Mouse (Mus musculus): ENCODE data around the gene Gabbr2. TPM values are rescaled to one million over a fixed set of nuclear protein-coding genes. Genes with fewer than 3 reads are reported as not detected.

Gabbr2 gene
- polyA plus RNA-seq, 1 experiment from 2014 or later = 5.0 TPM

DNA sequence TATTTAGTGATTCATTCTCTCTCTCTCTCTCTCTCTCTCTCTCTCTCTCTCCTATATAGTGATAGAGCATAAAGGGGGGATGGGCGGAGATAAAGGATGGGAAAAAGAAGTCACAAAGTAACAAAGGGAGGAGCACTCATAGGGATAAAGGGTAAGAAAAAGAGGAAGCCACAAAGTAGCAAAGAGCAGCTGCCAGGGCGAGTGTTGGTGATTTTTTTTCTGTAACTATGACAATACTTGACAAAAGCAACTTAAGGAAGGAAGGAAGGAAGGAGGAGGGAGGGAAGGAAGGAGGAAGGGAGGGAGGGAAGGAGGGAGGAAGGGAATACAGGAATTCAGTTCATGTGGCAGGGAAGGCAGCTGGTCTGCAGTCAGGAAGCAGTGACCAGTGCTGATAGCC, 162.0 kb downstream of the Gabbr2 start:
- Histone ChIP-seq H3K4me1 (replicated peaks) (peaks cover 16% of the 10 kb centered on the region), H3K36me3 (no peaks in the 10 kb centered on the region), H3K27ac (replicated peaks) (no peak overlapping the region), H3K9ac (no peak overlapping the region), H3K4me3 (no peak overlapping the region), H3K4me2 (no peak overlapping the region), H3K27me3 (no peaks in the 10 kb centered on the region), H3K9me3 (no peaks in the 10 kb centered on the region)
- WGBS = 45% methylated on average over 2 of the region's 2 CpGs
- no peak for ATAC-seq (ENCODE audit: low read depth)

DNA sequence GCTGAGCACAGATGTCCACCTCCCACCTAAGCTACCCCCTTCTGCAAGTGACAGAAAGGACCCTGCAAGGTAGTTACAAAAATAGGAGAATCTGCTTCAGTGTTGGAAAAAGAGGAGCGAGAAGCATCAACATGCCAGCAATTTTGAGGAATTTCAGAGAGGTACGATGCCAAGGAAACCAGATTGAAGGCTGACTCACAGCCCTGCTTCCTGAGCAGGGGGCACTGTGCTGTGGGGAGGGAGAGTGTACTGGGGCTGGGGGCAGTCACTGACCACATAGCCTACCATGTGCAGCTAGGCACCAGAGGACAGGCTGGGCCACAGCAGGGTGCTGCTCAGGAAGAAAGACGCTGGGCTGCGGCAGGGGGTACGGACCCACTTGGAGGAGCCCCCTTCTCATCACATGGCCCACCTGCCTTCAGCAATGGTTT, 163.5 kb downstream of the Gabbr2 start:
- 83% methylated on average over 5 of the region's 5 CpGs for WGBS
- Histone ChIP-seq H3K4me1 (replicated peaks) (peaks cover 16% of the 10 kb centered on the region), H3K27me3 (no peaks in the 10 kb centered on the region), H3K4me2 (no peak overlapping the region), H3K9me3 (no peaks in the 10 kb centered on the region), H3K4me3 (no peak overlapping the region), H3K27ac (replicated peaks) (no peak overlapping the region), H3K9ac (no peak overlapping the region), H3K36me3 (no peaks in the 10 kb centered on the region)
- ATAC-seq (ENCODE audit: low read depth) = no peak

GRCm38 (mm10) chr4:46827471-46827870, 164.2 kb downstream of the Gabbr2 start:
- no peak overlapping the region for H3K9ac ChIP-seq
- ATAC-seq (ENCODE audit: low read depth) = no peak
- H3K4me2 ChIP-seq = no peak overlapping the region
- no peak overlapping the region for H3K27ac ChIP-seq (replicated peaks)
- H3K4me3 ChIP-seq = no peak overlapping the region
- H3K27me3 ChIP-seq = no peaks in the 10 kb centered on the region
- H3K4me1 ChIP-seq (replicated peaks) = peaks cover 16% of the 10 kb centered on the region
- WGBS = 43% methylated on average over 9 of the region's 9 CpGs
- H3K9me3 ChIP-seq = no peaks in the 10 kb centered on the region
- H3K36me3 ChIP-seq = no peaks in the 10 kb centered on the region

DNA sequence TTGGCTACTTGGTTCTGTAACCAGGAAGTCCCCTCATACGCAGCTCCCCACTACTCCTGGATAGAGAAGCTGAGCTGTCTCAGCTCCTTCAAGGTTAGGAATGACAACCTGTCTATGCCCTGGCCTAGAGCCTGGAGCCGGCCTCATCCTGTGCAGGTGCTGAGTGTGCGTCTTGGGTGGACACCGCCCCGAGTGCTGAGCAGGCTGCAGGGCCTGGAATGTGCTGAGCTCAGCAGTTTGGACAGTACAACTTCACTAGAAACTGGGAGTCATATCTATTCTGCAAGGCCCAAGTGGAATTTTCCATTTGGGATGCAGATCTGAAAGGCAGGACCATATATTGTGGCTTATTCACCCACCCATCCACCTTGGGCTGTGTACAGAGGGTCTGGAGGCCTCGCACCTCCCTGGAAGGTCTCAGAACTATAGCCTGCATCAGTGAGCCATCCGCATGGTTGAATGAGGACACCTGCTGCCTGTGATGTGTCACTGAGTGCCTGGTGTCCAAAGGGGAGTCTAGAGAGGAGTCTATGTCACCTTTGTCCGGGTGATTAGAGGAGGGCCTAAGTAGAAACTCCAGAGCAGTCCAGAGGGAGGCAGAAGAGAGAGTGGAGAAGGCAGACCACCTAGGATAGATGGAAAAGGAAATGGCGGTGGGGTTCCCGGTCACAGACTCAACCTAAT, 165.7 kb downstream of the Gabbr2 start:
- Histone ChIP-seq H3K27ac (replicated peaks) (no peak overlapping the region), H3K4me2 (no peak overlapping the region), H3K27me3 (no peaks in the 10 kb centered on the region), H3K9ac (no peak overlapping the region), H3K4me3 (no peak overlapping the region), H3K9me3 (no peaks in the 10 kb centered on the region), H3K36me3 (no peaks in the 10 kb centered on the region), H3K4me1 (replicated peaks) (peaks cover 16% of the 10 kb centered on the region)
- ATAC-seq (ENCODE audit: low read depth) = no peak
- WGBS = 91% methylated on average over 10 of the region's 10 CpGs

GRCm38 (mm10) chr4:46823738-46824137, 167.9 kb downstream of the Gabbr2 start:
- no peak for ATAC-seq (ENCODE audit: low read depth)
- 71% methylated on average over 14 of the region's 14 CpGs for WGBS
- peaks cover 16% of the 10 kb centered on the region for H3K4me1 ChIP-seq (replicated peaks)
- H3K27me3 ChIP-seq = no peaks in the 10 kb centered on the region
- no peak overlapping the region for H3K27ac ChIP-seq (replicated peaks)
- no peak overlapping the region for H3K9ac ChIP-seq
- no peak overlapping the region for H3K4me2 ChIP-seq
- no peaks in the 10 kb centered on the region for H3K36me3 ChIP-seq
- no peak overlapping the region for H3K4me3 ChIP-seq
- H3K9me3 ChIP-seq = no peaks in the 10 kb centered on the region

DNA sequence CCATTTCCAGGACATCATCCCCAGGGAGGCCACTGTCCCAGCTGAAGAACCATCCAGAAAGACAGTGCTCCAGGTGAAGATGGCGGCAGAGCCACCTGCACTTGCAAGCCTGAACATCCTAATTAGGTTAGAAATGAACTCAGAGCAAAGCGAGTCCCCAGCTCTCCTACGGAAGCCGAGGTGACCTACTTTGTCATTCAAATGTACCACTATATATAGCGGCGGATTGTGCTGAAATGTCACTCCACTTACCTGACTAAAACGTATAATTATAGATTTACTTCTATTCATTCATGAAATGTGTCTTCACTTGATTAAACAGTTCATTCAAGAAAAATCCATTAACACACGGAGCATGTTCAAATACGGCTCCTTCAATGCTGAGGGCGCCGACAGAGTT, 170.0 kb downstream of the Gabbr2 start:
- no peaks in the 10 kb centered on the region for H3K27me3 ChIP-seq
- no peak overlapping the region for H3K9ac ChIP-seq

DNA sequence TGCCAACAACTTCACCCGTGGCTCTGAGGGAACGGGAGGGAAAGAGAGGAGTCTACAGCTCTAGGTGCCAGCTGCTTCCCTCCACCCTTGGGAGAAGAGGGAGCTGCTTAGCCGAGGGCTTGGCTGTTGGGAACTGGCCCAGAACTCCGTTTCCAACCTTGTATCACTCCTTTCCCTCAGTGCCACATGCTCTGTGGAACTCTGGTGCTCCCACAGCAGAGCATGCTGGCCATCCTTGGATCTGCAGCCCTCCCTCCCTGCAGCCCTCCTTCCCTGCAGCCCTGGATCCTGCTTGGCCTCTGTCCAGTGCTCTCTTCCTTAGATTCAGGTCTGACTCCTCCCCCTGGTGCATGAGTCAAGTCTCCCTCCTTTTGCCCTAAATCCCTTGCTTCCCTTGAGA, 176.7 kb downstream of the Gabbr2 start:
- 0 out of 2 replicates have a peak, but pooled peaks cover 4% of the 10 kb centered on the region for H3K4me1 ChIP-seq (replicated peaks)
- H3K36me3 ChIP-seq = no peaks in the 10 kb centered on the region
- no peak overlapping the region for H3K4me3 ChIP-seq
- H3K9ac ChIP-seq = no peak overlapping the region
- WGBS = 68% methylated on average over 4 of the region's 4 CpGs
- H3K4me2 ChIP-seq = no peak overlapping the region
- no peak for ATAC-seq (ENCODE audit: low read depth)
- H3K9me3 ChIP-seq = no peaks in the 10 kb centered on the region
- no peaks in the 10 kb centered on the region for H3K27me3 ChIP-seq
- H3K27ac ChIP-seq (replicated peaks) = no peak overlapping the region

More for the DNA sequence above, 170.0 kb downstream of the Gabbr2 start:
- no peaks in the 10 kb centered on the region for H3K4me1 ChIP-seq (replicated peaks)
- no peaks in the 10 kb centered on the region for H3K9me3 ChIP-seq
- no peak overlapping the region for H3K4me3 ChIP-seq
- H3K4me2 ChIP-seq = no peak overlapping the region
- no peak overlapping the region for H3K27ac ChIP-seq (replicated peaks)
- no peak for ATAC-seq (ENCODE audit: low read depth)
- 69% methylated on average over 11 of the region's 11 CpGs for WGBS
- H3K36me3 ChIP-seq = no peaks in the 10 kb centered on the region

DNA sequence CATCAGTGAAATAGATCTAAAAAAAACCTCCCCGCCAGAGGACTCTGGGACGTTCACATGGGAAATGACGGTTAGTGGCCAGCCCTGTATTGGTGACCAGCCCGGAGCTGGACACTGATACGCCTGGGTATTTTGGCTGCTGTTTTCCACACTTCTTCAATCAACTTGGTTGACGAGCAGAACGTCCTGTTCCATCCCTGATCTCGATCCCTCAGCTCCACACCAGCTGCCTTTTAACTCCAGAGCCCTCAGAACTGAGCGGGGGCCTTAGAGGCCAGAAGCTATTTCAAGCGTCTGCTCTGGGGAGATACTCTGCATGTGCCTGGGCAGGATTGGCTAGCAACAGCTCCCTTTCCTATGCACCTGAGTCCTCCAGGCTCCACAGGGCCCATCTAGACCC, 177.4 kb downstream of the Gabbr2 start:
- H3K4me1 ChIP-seq (replicated peaks) = 0 out of 2 replicates have a peak, but pooled peaks cover 4% of the 10 kb centered on the region
- no peaks in the 10 kb centered on the region for H3K36me3 ChIP-seq
- ATAC-seq (ENCODE audit: low read depth) = no peak
- H3K9me3 ChIP-seq = no peaks in the 10 kb centered on the region
- no peak overlapping the region for H3K4me3 ChIP-seq
- WGBS = 85% methylated on average over 10 of the region's 10 CpGs
- no peak overlapping the region for H3K4me2 ChIP-seq
- H3K27ac ChIP-seq (replicated peaks) = no peak overlapping the region
- H3K9ac ChIP-seq = no peak overlapping the region
- no peaks in the 10 kb centered on the region for H3K27me3 ChIP-seq

DNA sequence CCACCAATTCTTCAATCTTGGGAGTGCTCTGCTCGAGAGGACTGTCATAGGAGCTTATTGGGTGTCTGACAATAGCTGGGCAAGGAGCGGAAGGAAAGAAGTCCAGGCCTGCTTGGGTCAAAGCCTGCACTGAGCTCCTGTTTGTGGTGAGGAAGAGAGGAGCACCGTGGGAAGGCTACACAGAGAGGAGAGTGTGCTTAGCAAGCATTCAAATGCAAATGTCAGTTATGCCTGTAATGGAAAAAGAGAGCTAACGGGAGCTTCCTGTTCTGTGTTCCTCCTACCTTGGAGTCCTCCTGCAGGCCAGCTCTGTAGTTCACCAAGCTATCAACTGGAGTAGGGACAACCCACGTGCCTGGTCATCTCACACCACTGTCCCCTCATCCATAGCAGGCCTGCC, 180.5 kb downstream of the Gabbr2 start:
- WGBS = 41% methylated on average over 5 of the region's 5 CpGs
- H3K4me2 ChIP-seq = no peak overlapping the region
- 0 out of 2 replicates have a peak, but pooled peaks cover 4% of the 10 kb centered on the region for H3K4me1 ChIP-seq (replicated peaks)
- H3K36me3 ChIP-seq = no peaks in the 10 kb centered on the region
- no peaks in the 10 kb centered on the region for H3K27me3 ChIP-seq
- ATAC-seq (ENCODE audit: low read depth) = no peak
- H3K9ac ChIP-seq = no peak overlapping the region
- H3K9me3 ChIP-seq = no peaks in the 10 kb centered on the region
- no peak overlapping the region for H3K4me3 ChIP-seq
- H3K27ac ChIP-seq (replicated peaks) = no peak overlapping the region

GRCm38 (mm10) chr4:46806876-46807275, 184.8 kb downstream of the Gabbr2 start:
- Histone ChIP-seq H3K4me1 (replicated peaks) (peaks cover 10% of the 10 kb centered on the region; the same call in 1 of the 2 replicates), H3K4me3 (no peak overlapping the region), H3K27ac (replicated peaks) (no peak overlapping the region), H3K27me3 (no peaks in the 10 kb centered on the region), H3K4me2 (no peak overlapping the region), H3K36me3 (peaks cover 2% of the 10 kb centered on the region; the same call in 1 of the 2 replicates), H3K9me3 (no peaks in the 10 kb centered on the region), H3K9ac (no peak overlapping the region)
- ATAC-seq (ENCODE audit: low read depth) = no peak
- 76% methylated on average over 1 of the region's 1 CpGs for WGBS

GRCm38 (mm10) chr4:46805910-46806309, 185.8 kb downstream of the Gabbr2 start:
- ATAC-seq (ENCODE audit: low read depth) = no peak
- Histone ChIP-seq H3K36me3 (peaks cover 3% of the 10 kb centered on the region; the same call in 1 of the 2 replicates), H3K9ac (no peak overlapping the region), H3K9me3 (no peaks in the 10 kb centered on the region), H3K27me3 (no peaks in the 10 kb centered on the region), H3K27ac (replicated peaks) (no peak overlapping the region), H3K4me3 (no peak overlapping the region), H3K4me1 (replicated peaks) (peaks cover 10% of the 10 kb centered on the region; the same call in 1 of the 2 replicates), H3K4me2 (no peak overlapping the region)
- WGBS = 67% methylated on average over 3 of the region's 3 CpGs

GRCm38 (mm10) chr4:46802386-46802785, 189.3 kb downstream of the Gabbr2 start:
- Histone ChIP-seq H3K4me3 (no peak overlapping the region), H3K9me3 (no peaks in the 10 kb centered on the region), H3K9ac (no peak overlapping the region), H3K36me3 (peaks cover 3% of the 10 kb centered on the region; the same call in 1 of the 2 replicates), H3K4me1 (replicated peaks) (peaks cover 10% of the 10 kb centered on the region; the same call in 1 of the 2 replicates), H3K4me2 (no peak overlapping the region), H3K27me3 (no peaks in the 10 kb centered on the region), H3K27ac (replicated peaks) (no peak overlapping the region)
- ATAC-seq (ENCODE audit: low read depth) = no peak
- 90% methylated on average over 7 of the region's 7 CpGs for WGBS

- Histone ChIP-seq H3K4me1 (replicated peaks) (0 out of 2 replicates have a peak, but pooled peaks cover 2% of the 10 kb centered on the region), H3K27me3 (no peaks in the 10 kb centered on the region), H3K4me2 (no peak overlapping the region), H3K36me3 (peaks cover 3% of the 10 kb centered on the region; the same call in 1 of the 2 replicates), H3K9ac (no peak overlapping the region), H3K9me3 (no peaks in the 10 kb centered on the region), H3K27ac (replicated peaks) (no peak overlapping the region), H3K4me3 (no peak overlapping the region)
- no peak for ATAC-seq (ENCODE audit: low read depth)
- whole genome bisulfite sequencing = 38% methylated on average over 4 of the region's 4 CpGs
These were observed 191.8 kb downstream of the Gabbr2 start for GRCm38 (mm10) chr4:46799904-46800303.

Measured in neural tube, embryonic 13.5 days (tissue).